ENCODE assay signal across 8 mouse cellular contexts in genomic region chr1:171262594-171263130, GRCm38 (mm10). TPM values are rescaled to one million over a fixed set of nuclear protein-coding genes. Genes with fewer than 3 reads are reported as not detected.
DNase-seq lines count a peak whose midpoint lies in the region; ATAC-seq and TF ChIP-seq lines count a peak whose summit lies in the region.

No protein-coding gene starts in this region.

- H3K9me3 ChIP-seq in lung, embryonic 15.5 days = no peaks in the 10 kb centered on the region

- H3K9ac ChIP-seq in lung, embryonic 15.5 days = peak overlapping the region; percentile 29; the same call in 1 of the 2 replicates

- no peaks in the 10 kb centered on the region for H3K36me3 ChIP-seq in lung, embryonic 15.5 days

- H3K4me2 ChIP-seq in lung, embryonic 15.5 days = peak overlapping the region; percentile 55

- no peaks in the 10 kb centered on the region for H3K27me3 ChIP-seq in lung, embryonic 15.5 days

- peaks cover 38% of the 10 kb centered on the region for H3K4me1 ChIP-seq in lung, embryonic 15.5 days

- H3K4me3 ChIP-seq in layer of hippocampus, adult 2 months = peak overlapping the region; percentile 34; the same call in 1 of the 2 replicates
- peak overlapping the region; percentile 22 for H3K4me3 ChIP-seq in lung, embryonic 15.5 days

- peak overlapping the region; percentile 93 for H3K27ac ChIP-seq in layer of hippocampus, adult 2 months
- H3K27ac ChIP-seq in lung, embryonic 15.5 days = peak overlapping the region; percentile 97

- ATAC-seq in frontal cortex, adult (ENCODE audit: low TSS enrichment) = peak; percentile 87
- ATAC-seq in lung, embryonic 15.5 days (ENCODE audit: borderline replicate concordance, extremely low read depth, low FRiP score, low TSS enrichment) = peak; percentile 86

- no peak for TF ChIP-seq CTCF in layer of hippocampus, adult 2 months (conservative IDR thresholded peaks at IDR 0.05)

- DNase-seq in 416B (ENCODE audit: low read depth) = peak; percentile 83
- peak; percentile 64 for DNase-seq in T-cell, adult 2 months (ENCODE audit: low spot score)
- peak; percentile 85 for DNase-seq in heart, postnatal 4 days
- DNase-seq in layer of hippocampus, adult 2 months (ENCODE audit: low spot score in 2 of 2) = peak; percentile 84 to 92
- peak; percentile 50 for DNase-seq in ovary, postnatal 36 days (ENCODE audit: low spot score)
- DNase-seq in spleen, adult 12 weeks (ENCODE audit: low spot score) = no peak

- WGBS in lung, embryonic 15.5 days = under 1% methylated on average over 8 of the region's 8 CpGs

RNA-seq across cellular contexts. Expression of gene B4galt3, which starts 7.5 kb away (rescaled TPM):
- 10 to 100 TPM; 26.7 to 29.9 TPM for total RNA-seq in heart, postnatal 4 days (2021)
- total RNA-seq in layer of hippocampus, adult 2 months (2021) = 10 to 100 TPM; 73.1 to 79.3 TPM
- 81.2 and 87.2 TPM in 2 replicates for polyA plus RNA-seq in lung, embryonic 15.5 days (2015; fragmentation: Nextera tagmentation; extraction: Ambion mirVana)

RNA-seq across cellular contexts. Expression of gene Ndufs2, which starts 11.5 kb away (rescaled TPM):
- total RNA-seq in heart, postnatal 4 days (2021) = 100 to 1,000 TPM; 862 to 916 TPM
- total RNA-seq in layer of hippocampus, adult 2 months (2021) = 100 to 1,000 TPM; 254 to 273 TPM
- polyA plus RNA-seq in lung, embryonic 15.5 days (2015; fragmentation: Nextera tagmentation; extraction: Ambion mirVana) = 241 and 266 TPM in 2 replicates

RNA-seq across cellular contexts. Expression of gene Adamts4, which starts 12.4 kb away (rescaled TPM):
- 1 to 10 TPM; 8.2 to 8.7 TPM for total RNA-seq in heart, postnatal 4 days (2021)
- 10 to 100 TPM in 1 of 2 experiments, 1 to 10 TPM in 1; 9.6 to 10.9 TPM for total RNA-seq in layer of hippocampus, adult 2 months (2021)
- polyA plus RNA-seq in lung, embryonic 15.5 days (2015; fragmentation: Nextera tagmentation; extraction: Ambion mirVana) = 7.4 and 9.6 TPM in 2 replicates

RNA-seq across cellular contexts. Expression of gene Ppox, which starts 18.3 kb away (rescaled TPM):
- 10 to 100 TPM; 22.3 to 23.4 TPM for total RNA-seq in heart, postnatal 4 days (2021)
- 10 to 100 TPM; 31.2 to 42.1 TPM for total RNA-seq in layer of hippocampus, adult 2 months (2021)
- 49.3 and 50.6 TPM in 2 replicates for polyA plus RNA-seq in lung, embryonic 15.5 days (2015; fragmentation: Nextera tagmentation; extraction: Ambion mirVana)

RNA-seq across cellular contexts. Expression of gene Usp21, which starts 25.1 kb away (rescaled TPM):
- 10 to 100 TPM; 23.2 to 23.7 TPM for total RNA-seq in heart, postnatal 4 days (2021)
- total RNA-seq in layer of hippocampus, adult 2 months (2021) = 10 to 100 TPM; 61.9 to 76.6 TPM
- polyA plus RNA-seq in lung, embryonic 15.5 days (2015; fragmentation: Nextera tagmentation; extraction: Ambion mirVana) = 84.4 and 89.7 TPM in 2 replicates
